Mouse (Mus musculus) kidney, adult 2 months (tissue): ENCODE data around the gene Map3k9.

Experiments
- CTCF ChIP-seq: fragments of 200-500 bp; conservative IDR thresholded peaks from 2 replicates; pipeline ENCODE4 v1.5.1; 2011; ENCODE audit warnings: low read depth, mild to moderate bottlenecking, control low read depth, low read length, moderate library complexity, mixed read lengths; ENCODE audit not compliant: insufficient read depth, insufficient read length
- POLR2A ChIP-seq: fragments of 200-500 bp; IDR thresholded peaks from one replicate; pipeline ENCODE4 v1.6.1; 2011; ENCODE audit warnings: low read depth, low read length, control low read depth

- TF ChIP-seq CTCF: no peak
- TF ChIP-seq POLR2A: no peak
Observed at GRCm38 (mm10) chr12:81754651-81755050, 26.3 kb downstream of the Map3k9 start.
